Mouse (Mus musculus): Measurements from ENCODE around the gene Anapc10.

- TF ChIP-seq CTCF (IDR thresholded peaks at IDR 0.05; ENCODE audit: low read depth) (no peak), EP300 (IDR thresholded peaks at IDR 0.05; ENCODE audit: low read depth) (no peak)
These were observed 114.9 kb downstream of the Anapc10 start for GRCm38 (mm10) chr8:79826534-79826933.
